Mouse (Mus musculus) megakaryocyte progenitor cell, adult 5-6 weeks (primary cell): Measurements from ENCODE around the gene Calhm2. TPM values are rescaled to one million over a fixed set of nuclear protein-coding genes. Genes with fewer than 3 reads are reported as not detected.
A peak's percentile ranks its signal among the peaks of the same experiment; 100 is the strongest.

Experiments used
- ATAC-seq: replicated peaks from 2 replicates; pipeline ENCODE4 v1.8.0; 2016; ENCODE audit warnings: mild to moderate bottlenecking, moderate TSS enrichment, inconsistent platforms; ENCODE audit not compliant: poor library complexity
- total RNA-seq, 2 experiments: library from RNA; stranded (forward) in 1 of 2; stranded (reverse) in 1 of 2; fragments of 157-497, 149-512 nt in 1 of 2; fragments of 200-1000 nt in 1 of 2; gene quantifications; 2 replicates each; pipeline versions ENCODE4 v1.2.3 to v1.2.4; 2015 to 2017

Gene Calhm2
- total RNA-seq (2015) (6.1 and 7.3 TPM in 2 replicates), total RNA-seq (2017) (11.3 and 14.4 TPM in 2 replicates)

DNA sequence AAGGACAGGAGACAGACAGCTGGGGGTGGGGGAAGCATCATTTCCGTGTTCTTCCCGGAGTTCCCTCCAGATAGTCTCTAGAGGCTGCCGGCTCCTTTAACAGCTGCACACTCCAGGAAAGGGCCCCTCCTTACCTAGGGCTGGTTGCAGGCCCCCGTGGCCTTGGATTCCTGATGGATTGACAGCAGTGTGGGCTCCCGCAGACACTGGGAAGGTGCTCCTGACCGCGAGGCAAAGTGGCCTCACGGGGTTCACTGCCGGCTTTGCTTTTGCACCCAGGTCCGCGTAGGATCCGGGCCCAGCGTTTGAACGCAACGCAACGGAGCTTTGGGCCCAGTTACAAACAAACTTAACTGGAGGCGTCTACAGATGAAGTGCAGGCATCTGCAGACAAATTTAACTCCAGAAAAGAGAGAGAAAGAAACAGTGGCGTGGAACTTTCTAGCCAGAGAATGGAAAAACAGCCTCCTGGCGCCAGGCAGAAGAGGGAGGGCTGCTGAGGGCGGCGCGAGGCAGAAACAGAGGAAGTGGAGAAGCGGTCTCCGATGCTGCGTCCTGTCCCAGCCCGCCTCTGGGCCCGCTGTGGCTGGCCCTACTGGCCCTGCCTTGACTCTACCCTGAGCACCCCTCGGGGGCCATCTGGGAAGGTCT lies at the start of gene Calhm2:
Gene Calhm2 (minus strand): TSS at position 524 of the 651 bp plus-strand sequence.
- ATAC-seq, result peak; percentile 60

GRCm38 (mm10) chr19:47186514-47187275 lies 48.6 kb upstream of the Calhm2 start:
- ATAC-seq, result no peak

DNA sequence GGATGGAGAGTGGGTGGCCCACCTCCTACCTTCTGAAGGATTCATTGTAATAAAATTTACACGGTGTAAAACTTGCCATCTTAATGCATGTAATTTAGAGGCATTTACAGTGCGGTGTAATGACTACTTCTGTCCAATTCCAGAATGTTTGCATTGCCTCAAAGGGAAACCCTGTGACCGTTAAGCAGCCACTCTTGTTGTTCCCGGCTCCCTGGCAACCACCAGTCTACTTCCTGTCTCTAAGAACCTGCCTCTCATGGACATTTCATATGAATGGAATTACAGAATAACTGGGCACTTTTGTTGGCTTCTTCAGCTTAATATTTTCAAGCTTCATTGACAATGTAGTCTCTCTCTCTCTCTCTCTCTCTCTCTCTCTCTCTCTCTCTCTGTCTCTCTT lies 46.6 kb upstream of the Calhm2 start:
- no peak for ATAC-seq

- ATAC-seq, result no peak
Observed at GRCm38 (mm10) chr19:47184221-47184620, 46.1 kb upstream of the Calhm2 start.

DNA sequence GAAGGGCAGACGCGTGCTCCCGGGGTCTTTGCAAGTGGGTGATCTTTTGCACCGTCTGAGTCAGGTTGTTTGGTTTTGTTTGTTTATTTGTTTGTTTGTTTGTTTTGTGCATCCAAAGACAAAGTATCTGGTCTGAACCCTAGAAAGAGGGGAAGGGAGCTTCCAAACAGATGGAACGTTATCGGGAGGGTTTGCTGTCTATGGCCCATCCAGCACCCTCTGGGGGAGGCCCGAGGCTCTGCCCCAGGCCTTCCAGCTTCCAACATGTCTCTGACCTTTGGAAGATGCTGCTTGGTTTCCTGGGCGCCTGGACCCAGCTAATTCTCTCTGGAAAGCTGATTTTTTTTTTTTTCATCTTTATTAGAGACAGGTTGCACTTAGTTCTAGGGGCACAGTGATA lies 41.9 kb upstream of the Calhm2 start:
- ATAC-seq, result no peak

GRCm38 (mm10) chr19:47179272-47179809 lies 41.2 kb upstream of the Calhm2 start:
- ATAC-seq, result no peak

GRCm38 (mm10) chr19:47178431-47179271 lies 40.6 kb upstream of the Calhm2 start, which contains the start of gene Neurl1a:
TSS of gene Neurl1a (plus strand) at chr19:47178820.
- peak; percentile 18; the same call in 1 of the 2 replicates for ATAC-seq

GRCm38 (mm10) chr19:47178001-47178400 lies 39.9 kb upstream of the Calhm2 start:
- peak; percentile 59 for ATAC-seq

- no peak for ATAC-seq
Observed at GRCm38 (mm10) chr19:47176916-47177505, 38.9 kb upstream of the Calhm2 start.

- no peak for ATAC-seq
Observed at GRCm38 (mm10) chr19:47175472-47175871, 37.4 kb upstream of the Calhm2 start.

- ATAC-seq, result peak; percentile 63
Observed at GRCm38 (mm10) chr19:47174515-47174914, 36.4 kb upstream of the Calhm2 start.

DNA sequence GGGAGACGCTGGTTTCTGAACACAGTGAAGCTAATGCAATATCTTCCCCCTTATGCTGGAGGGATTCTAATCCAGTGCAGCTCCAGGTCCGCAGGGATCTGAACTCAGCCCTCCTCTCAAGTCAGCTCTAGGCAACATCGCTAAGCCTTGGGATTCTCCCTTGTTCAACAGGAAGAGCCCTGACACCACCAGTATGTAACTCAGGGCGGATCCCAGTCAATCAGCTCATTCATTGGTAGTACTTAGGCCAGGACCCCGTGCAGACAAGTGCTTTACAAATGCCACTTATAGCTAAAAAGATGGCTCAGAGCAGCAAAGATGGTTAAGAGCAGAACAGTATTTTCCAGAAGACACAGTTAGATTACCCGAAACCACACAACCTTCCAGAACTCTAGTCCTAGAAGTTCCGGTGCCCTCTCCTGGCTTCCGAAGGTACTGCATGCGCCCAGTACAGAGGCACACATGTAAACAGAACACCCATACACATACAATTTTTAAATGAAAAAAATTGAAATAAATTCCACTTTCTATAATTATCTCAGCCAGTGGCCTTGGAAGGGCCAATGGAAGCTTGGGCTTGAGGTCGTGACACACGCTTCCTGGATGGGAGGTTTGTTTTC lies 30.8 kb upstream of the Calhm2 start:
- ATAC-seq, result peak; percentile 87

GRCm38 (mm10) chr19:47168223-47168622 lies 30.1 kb upstream of the Calhm2 start:
- ATAC-seq, result peak; percentile 93

DNA sequence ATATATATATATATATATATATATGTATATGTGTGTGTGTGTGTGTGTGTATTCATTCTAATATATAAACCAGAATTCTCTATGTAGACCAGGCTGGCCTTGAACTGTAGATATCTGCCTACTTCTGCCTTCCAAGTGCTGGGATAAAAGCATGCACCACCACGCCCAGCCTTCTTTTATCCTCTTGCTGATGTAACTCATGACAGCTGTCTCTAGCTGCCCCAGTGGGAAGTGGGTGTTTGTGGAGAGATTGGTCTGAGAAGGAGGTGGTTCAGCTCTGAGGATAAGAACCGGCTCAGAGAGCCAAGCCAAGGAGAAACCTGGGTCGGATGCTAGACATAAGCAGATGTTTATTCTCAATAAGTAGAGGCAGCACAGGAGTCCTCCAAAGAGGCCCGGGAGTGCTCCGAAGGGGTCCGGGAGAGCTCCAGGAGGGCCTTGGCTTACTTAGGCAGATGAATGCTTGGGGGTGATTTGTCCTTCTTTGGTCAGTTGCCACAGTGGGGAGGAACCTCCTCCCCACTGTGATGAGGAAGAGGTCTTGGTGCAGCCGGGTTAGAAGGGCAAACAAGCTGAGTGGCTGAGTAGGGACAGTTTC lies 29.6 kb upstream of the Calhm2 start:
- ATAC-seq, result 0 out of 2 replicates have a peak, but pooled peaks have one; percentile 3

DNA sequence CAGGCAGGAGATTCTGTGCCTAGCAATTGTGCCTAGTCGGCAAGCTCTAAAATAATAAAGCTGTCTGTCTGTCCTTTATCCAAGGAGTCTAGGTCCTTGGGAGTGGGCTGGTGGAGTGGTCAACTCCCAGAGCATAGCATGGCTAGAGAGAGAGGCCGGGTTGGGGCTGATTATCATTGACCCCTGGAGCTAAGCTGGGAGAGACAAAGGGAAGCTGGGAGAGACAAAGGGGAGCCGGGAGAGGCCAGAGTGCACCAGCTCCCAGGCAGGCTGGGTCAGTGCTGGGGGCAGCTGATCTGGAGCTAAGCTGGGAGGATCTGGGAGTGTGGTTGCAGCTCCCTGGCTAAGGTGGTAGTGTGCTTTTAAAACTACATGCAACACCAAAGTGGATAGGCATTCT lies 28.7 kb upstream of the Calhm2 start:
- no peak for ATAC-seq

GRCm38 (mm10) chr19:47163176-47163744 lies 25.2 kb upstream of the Calhm2 start:
- no peak for ATAC-seq

- ATAC-seq, result no peak
Observed at GRCm38 (mm10) chr19:47161669-47162068, 23.6 kb upstream of the Calhm2 start.

DNA sequence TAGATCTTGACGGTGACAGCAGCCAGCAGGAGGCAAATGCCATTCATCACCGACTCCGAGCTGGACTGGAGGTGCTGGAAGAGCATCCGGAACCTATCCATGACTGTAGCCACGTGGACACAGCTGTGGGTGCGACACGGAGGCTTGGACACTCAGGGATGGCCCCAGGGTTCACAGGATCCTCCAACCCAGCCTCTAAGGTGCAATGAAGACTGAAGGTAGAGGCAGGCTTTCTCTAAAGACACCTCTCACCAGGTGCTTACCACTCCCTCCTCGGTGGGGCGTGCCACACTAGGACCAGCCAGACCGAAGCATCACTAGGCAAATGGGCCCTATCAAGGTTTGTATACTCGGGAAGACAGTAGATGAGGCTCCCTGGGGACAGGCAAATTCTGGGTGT lies 19.6 kb upstream of the Calhm2 start, which contains the start of gene Calhm3:
Gene Calhm3 (minus strand): TSS at position 101 of the 400 bp plus-strand sequence.
- no peak for ATAC-seq

GRCm38 (mm10) chr19:47153767-47154166 lies 15.7 kb upstream of the Calhm2 start:
- no peak for ATAC-seq
